Mouse (Mus musculus): ENCODE measurements at regions not wholly inside any gene's neighbourhood (a gene's known extent, or its start where the extent isn't known, plus 50 kb on each side); places are given as distances from the start of the nearest gene placed in this dataset.

- TF ChIP-seq POLR2A (IDR thresholded peaks at IDR 0.05; ENCODE audit: insufficient read length, low read depth) = no peak
- no peak for TF ChIP-seq POLR2AphosphoS2 (IDR thresholded peaks at IDR 0.05; ENCODE audit: insufficient read length, low read depth)
- no peak for TF ChIP-seq USF1 (IDR thresholded peaks at IDR 0.05; ENCODE audit: low read depth)
- TF ChIP-seq REST (IDR thresholded peaks at IDR 0.05; ENCODE audit: insufficient read depth, insufficient read length) = no peak
Measured at GRCm38 (mm10) chr4:152889211-152889610, 411.5 kb upstream of the Kcnab2 start.

Measured in myocyte (in vitro differentiated cells).